Mouse (Mus musculus) thymus, postnatal 14 days (tissue): ENCODE measurements around the gene Clec18a.
"Not testable (repeated sequence)": the region's sequence is repeated elsewhere in the genome, so short reads cannot be mapped to it uniquely, and the experiment has no call there.

Source experiments
- DNase-seq: peaks from one replicate; pipeline ENCODE4 v3.0.0; 2021

Clec18a gene

GRCm38 (mm10) chr8:111055661-111056060, 36.6 kb downstream of the Clec18a start:
- no peak for DNase-seq

GRCm38 (mm10) chr8:111055031-111055634, 37.1 kb downstream of the Clec18a start:
- DNase-seq, result no peak

- DNase-seq, result no peak
Measured at GRCm38 (mm10) chr8:111053827-111054518, 38.3 kb downstream of the Clec18a start.

GRCm38 (mm10) chr8:111049106-111049505, 43.1 kb downstream of the Clec18a start:
- DNase-seq, result no peak

- DNase-seq, result peak; percentile 53
Measured at GRCm38 (mm10) chr8:111048694-111049093, 43.5 kb downstream of the Clec18a start.

GRCm38 (mm10) chr8:111044003-111044734, 48.1 kb downstream of the Clec18a start:
- no peak for DNase-seq

GRCm38 (mm10) chr8:111042546-111042945, 49.7 kb downstream of the Clec18a start:
- DNase-seq, result no peak

GRCm38 (mm10) chr8:111036591-111036990, 55.6 kb downstream of the Clec18a start:
- no peak for DNase-seq

GRCm38 (mm10) chr8:111034276-111034675, 58.0 kb downstream of the Clec18a start:
- DNase-seq, result peak; percentile 36

GRCm38 (mm10) chr8:111033482-111034215, 58.6 kb downstream of the Clec18a start:
- DNase-seq, result peak; percentile 97

- DNase-seq, result no peak
Measured at GRCm38 (mm10) chr8:111032916-111033315, 59.3 kb downstream of the Clec18a start, which contains the start of gene Aars. TSS of gene Aars (plus strand) at chr8:111033144.

GRCm38 (mm10) chr8:111031572-111031971, 60.7 kb downstream of the Clec18a start, which contains the start of gene Ddx19b:
TSS of gene Ddx19b (minus strand) at chr8:111031751.
- no peak for DNase-seq

- DNase-seq, result no peak
Measured at GRCm38 (mm10) chr8:111030045-111030444, 62.2 kb downstream of the Clec18a start.

- peak; percentile 14 for DNase-seq
Measured at GRCm38 (mm10) chr8:111029589-111029988, 62.6 kb downstream of the Clec18a start.

- DNase-seq, result peak; percentile 79
Measured at GRCm38 (mm10) chr8:111027391-111027937, 64.8 kb downstream of the Clec18a start.

- not testable (repeated sequence) for DNase-seq
Measured at GRCm38 (mm10) chr8:111026609-111027008, 65.6 kb downstream of the Clec18a start.

GRCm38 (mm10) chr8:111010230-111010991, 81.8 kb downstream of the Clec18a start:
- not testable (repeated sequence) for DNase-seq
